Mouse (Mus musculus) layer of hippocampus, adult 9-11 months (tissue): ENCODE measurements at regions not wholly inside any gene's neighbourhood (a gene's known extent, or its start where the extent isn't known, plus 50 kb on each side); places are given as distances from the start of the nearest gene placed in this dataset.
"Not testable (repeated sequence)": the region's sequence is repeated elsewhere in the genome, so short reads cannot be mapped to it uniquely, and the experiment has no call there.

Experiments
- DNase-seq: peaks from one replicate; pipeline ENCODE4 v3.0.0; 2022

DNA sequence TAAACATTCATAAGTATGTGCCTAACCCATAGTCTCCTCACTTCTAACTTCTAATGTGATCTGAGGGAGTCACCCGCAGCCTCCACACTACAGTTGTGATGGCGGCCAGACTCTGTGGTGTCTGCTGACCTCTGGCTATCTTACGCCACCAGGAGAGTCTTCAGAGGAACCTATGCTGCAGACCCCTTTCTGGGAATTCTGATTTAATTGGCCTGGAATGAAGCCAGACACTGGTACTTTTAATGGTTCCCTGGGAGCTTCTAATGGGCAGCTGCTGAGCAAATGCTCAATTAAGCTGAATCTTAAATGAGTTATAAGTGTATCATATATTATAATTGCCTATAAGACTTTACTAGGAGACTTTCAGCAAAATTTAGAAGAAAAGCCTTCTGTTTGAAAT, 459.0 kb upstream of the N6amt1 start:
- DNase-seq: no peak

DNA sequence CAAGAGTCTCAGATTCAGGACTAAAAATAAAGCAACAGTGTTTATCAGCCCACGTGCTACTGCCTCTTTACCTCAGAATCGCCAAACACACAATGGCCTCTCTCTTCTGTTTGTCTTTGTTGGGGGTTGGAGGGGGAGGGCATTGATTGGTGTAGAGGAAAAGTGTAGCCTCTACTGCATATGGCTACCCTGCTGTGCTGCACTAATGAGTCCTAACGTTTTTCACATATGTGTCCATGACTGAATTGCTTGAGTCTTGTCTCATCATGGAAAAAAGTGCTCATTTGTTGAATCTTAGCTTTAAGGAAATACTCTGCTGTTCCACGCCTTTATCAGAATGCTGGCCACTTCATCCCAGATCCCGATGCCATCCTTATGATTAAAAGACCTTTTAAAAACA, 459.7 kb upstream of the N6amt1 start:
- no peak for DNase-seq

DNA sequence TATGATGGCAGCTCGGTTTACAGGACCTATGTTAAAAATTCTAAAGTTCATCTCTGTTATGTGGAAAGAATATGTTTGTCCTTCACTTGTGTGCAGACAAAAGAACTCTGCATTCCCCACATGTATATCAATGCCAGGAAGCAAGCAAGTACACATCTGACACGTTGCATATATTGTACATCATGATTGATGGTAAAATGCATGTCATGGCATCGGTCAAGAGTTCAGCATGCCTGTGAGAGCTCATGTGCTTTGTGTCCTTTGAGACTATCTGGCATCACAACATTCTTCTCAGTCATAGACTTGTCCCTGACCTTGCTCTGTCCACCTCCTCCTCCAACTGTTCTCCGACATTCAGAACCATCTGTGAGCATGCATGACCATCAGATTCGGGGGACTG, 465.6 kb upstream of the N6amt1 start:
- DNase-seq: no peak

- DNase-seq: no peak
These were observed 466.4 kb upstream of the N6amt1 start for GRCm38 (mm10) chr16:86887605-86888004.

DNA sequence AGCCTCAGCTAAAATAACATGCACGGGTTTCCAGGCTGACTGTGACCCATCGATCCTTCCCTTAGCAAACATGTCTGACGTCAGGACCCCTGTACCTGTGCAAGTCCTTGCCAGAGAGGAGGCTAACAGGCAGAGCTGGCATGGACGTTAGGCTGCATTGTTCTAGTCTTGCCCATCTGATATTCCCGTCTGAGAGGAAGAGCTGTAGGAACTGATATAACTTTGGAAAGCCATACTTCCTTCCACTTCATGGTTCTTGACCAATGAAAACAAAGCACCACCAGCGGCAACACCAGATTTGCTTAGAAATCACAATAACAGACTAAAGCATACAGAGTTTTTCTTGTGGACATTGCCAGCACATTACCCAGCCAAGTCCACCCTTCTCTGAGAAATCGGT, 470.1 kb upstream of the N6amt1 start:
- no peak for DNase-seq

GRCm38 (mm10) chr16:86882529-86882928, 471.5 kb upstream of the N6amt1 start:
- peak; percentile 7 for DNase-seq

DNA sequence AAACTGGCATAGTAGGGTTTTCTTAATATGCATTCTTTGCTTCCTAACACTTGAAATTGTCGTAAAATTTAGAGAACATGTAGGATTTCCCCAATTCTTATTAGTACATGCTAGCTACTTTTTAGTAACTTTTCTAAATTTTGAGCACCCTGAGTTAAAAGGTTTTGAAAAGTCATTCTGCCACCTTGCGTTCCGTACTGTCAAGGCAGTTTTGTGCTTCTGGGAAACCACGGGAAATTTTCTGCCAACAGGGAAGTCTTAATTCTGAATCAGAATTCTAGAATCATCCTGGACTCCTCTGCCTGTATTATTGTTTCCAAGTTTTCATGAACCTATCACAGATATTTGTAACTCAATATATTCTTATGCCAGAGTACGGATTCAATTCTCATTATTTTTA, 472.4 kb upstream of the N6amt1 start:
- no peak for DNase-seq

GRCm38 (mm10) chr16:86860828-86861227, 493.2 kb upstream of the N6amt1 start:
- DNase-seq: no peak

DNA sequence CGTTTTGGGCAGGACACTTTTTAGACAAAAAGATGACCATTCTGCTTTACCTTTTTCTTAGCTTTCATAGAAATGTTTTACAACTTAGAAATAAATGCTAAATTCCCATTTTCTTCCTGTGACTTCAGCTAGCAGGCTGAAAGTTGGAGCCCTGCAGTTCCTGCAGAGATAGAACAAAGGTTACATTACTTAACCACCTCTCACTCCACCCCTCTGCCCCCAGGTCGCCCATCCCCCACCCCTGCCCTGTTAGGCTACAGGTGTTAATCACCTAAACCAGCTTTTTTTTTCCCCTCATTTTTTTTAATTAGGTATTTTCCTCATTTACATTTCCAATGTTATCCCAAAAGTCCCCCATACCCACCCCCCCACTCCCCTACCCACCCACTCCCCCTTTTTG, 498.1 kb upstream of the N6amt1 start:
- DNase-seq: no peak

GRCm38 (mm10) chr16:86855312-86855711, 498.7 kb upstream of the N6amt1 start:
- DNase-seq: no peak

DNA sequence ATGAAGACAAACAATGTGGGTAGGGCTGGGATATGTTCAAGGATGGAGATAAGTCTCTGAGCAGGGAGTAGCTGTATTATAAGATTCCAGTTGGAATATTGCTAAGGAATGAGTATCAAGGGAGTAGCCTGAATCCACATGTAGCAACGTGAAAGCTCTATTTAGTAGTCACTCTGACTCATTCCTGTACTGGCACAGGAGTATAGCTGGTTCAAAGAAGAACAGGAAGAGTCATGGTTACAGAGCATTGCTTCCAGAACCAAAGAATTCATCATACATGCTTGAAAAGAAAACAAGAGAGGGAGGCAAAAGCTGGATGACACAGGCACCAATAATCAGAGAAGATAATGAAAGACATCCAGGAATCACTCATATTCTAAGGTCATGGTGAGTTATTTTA, 500.6 kb upstream of the N6amt1 start:
- no peak for DNase-seq

GRCm38 (mm10) chr16:86838457-86839337, 515.3 kb upstream of the N6amt1 start:
- peak; percentile 67 for DNase-seq

DNA sequence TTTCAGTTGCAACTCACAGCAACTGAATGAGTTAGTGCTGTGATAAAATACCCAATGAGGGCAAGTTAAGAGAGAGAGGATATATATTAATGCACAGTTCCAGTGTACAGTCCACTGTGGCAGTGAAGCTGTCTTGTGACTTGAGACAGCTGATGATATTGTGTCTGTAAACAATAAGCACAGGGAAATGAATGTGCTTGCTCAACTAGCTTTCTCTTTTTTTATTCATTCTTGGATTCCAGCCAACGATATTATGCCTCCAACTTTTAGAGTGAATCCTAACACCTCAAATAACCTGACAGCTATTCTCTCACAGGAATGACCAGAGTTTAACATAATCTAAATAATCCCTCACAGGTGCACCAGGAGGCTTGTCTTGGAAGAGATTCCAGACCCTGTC, 526.3 kb upstream of the N6amt1 start:
- DNase-seq: no peak

- DNase-seq: no peak
These were observed 527.3 kb upstream of the N6amt1 start for GRCm38 (mm10) chr16:86826641-86827040.

GRCm38 (mm10) chr16:86823496-86823895, 530.5 kb upstream of the N6amt1 start:
- DNase-seq: no peak

DNA sequence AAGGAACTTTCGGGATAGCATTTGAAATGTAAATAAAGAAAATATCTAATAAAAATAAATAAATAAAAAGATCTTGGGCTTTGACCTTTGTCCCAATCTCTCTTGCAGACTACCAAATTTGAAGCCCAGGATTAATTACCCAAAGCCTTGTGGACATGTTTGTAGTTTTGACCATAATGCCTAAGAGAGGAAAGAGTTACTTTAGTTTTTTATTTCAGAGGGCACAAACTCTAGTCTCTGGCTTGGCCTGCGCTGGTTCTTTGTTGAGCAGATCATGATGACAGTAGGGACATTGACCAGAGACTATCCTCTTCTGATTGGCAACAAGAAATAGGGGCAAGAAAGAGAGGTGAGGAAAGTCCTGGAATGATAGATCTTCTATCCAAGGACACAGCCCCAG, 532.4 kb upstream of the N6amt1 start:
- DNase-seq: no peak

DNA sequence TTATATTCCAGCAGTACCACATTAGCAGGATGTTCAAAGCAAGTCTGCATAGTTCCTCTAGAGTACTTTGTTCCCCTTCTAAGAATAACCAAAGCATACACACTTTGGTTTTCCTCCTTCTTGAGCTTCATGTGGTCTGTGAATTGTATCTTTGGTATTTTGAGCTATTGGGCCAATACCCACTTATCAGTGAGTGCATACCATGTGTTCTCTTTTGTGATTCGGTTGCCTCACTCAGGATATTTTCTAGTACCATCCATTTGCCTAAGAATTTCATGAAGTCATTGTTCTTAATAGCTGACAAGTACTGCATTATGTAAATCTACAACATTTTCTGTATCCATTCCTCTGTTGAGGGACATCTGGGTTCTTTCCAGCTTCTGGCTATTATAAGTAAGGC, 535.3 kb upstream of the N6amt1 start:
- not testable (repeated sequence) for DNase-seq

- DNase-seq: peak; percentile 61
These were observed 537.0 kb upstream of the N6amt1 start for GRCm38 (mm10) chr16:86816763-86817593.

- DNase-seq: no peak
These were observed 538.0 kb upstream of the N6amt1 start for GRCm38 (mm10) chr16:86816006-86816405.

DNA sequence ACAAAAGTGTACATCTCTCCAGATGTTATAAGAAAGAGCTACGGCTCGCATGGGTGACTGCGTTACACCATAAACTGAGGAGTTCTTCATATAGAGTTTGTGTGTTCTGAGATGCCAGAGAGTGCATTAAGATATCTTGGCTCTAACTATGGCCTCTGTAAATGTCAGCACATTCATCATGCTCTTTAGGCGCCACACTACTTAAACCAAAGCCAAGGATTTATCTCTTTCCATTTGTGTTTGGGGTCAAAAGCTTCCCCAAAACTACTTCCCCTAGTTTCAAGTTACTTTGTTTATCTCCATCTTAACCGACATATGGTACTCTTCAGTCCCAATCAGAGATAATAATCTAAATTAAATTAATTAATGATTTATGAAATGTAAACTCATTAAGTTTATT, 541.3 kb upstream of the N6amt1 start:
- no peak for DNase-seq

DNA sequence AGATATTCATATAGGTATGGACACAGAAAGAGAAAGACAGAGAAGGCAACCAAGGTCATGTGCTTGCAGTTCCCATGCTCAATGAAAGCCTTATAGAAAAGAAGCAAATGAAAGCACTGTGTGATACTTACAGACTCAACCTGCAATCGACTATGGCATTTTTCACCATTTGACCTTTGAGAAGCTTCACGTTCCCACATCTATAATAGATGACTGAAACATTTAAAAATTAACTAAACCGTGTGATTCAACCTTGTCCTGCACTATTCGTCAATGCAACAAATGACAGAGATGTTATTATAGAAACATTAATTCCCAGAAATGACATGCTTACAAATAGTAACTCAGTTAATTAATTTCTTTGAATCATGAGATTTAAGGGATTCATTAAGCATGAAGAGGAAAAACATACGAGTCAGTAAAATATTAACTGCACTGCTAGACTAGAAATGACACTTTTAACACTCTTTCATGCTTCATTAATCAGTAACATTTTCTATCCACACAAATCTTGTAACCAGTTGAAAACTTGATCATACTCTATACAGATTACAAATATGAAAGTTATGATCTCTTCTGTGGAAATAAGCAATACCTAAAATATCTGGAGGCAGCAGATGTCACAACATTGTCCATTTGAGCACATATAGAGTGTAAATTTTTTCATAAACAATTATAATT, 545.2 kb upstream of the N6amt1 start:
- no peak for DNase-seq

DNA sequence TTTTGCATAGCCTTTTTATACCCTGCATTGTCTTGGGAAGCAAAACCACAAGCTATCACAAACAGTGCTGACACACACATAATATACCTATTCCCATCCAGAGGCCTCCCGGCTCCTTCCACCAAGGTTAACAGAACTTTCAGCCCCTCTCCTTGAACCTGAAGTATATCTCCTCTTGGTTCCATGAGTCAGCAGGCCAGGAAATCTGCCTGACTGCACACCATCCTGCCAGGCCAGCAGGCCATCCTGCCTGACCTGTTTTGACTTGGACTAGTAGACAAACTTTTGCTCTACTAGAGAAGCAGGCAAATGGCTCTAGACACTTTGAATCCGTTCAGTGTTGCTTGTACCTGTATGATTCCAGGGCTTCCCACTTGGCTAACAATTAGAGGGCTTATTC, 547.6 kb upstream of the N6amt1 start:
- no peak for DNase-seq

DNA sequence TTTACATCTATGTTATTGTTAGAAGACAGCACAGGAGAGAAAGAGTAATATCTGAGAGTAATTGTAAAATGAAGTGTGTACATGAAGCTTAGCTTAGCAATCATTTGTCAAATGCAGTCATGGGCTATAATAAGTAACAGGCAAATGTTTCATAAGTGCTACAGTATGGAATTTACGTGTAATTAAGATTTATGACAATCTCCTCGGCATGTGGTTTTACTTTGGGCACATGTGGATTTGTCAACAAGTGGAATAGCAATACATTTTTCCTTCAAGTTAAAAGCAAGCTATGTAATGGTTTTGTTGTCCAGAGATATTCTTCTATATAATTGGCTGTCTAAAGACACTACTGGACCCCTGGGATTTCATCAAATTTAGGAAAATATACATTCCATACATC, 577.9 kb upstream of the N6amt1 start:
- DNase-seq: no peak

GRCm38 (mm10) chr16:86772586-86772985, 581.4 kb upstream of the N6amt1 start:
- DNase-seq: no peak
